ENCODE assay signal across 23 mouse cellular contexts in genomic region chr10:53165036-53165435, GRCm38 (mm10).
"Had no signal": no experiment of that assay in that cellular context is flagged by ENCODE, and none has a peak within 500 bp of the region (broad histone marks: within the 10 kb centered on the region; RNA-seq: fewer than 3 reads in every experiment).

No protein-coding gene starts in this region.

- H3K4me2 ChIP-seq: limb, embryonic 12.5 days; limb, embryonic 13.5 days; limb, embryonic 15.5 days; liver, embryonic 11.5 days; liver, embryonic 12.5 days; liver, embryonic 13.5 days; liver, embryonic 15.5 days; lung, embryonic 14.5 days; lung, embryonic 15.5 days; midbrain, embryonic 11.5 days; midbrain, embryonic 12.5 days; midbrain, embryonic 13.5 days; midbrain, embryonic 15.5 days; neural tube, embryonic 12.5 days had no signal

- H3K27ac ChIP-seq: limb, embryonic 10.5 days; limb, embryonic 12.5 days; limb, embryonic 13.5 days; limb, embryonic 15.5 days; liver, embryonic 12.5 days; liver, embryonic 13.5 days; liver, embryonic 14.5 days; liver, embryonic 15.5 days; lung, embryonic 15.5 days; macrophage; midbrain, embryonic 10.5 days; midbrain, embryonic 12.5 days; midbrain, embryonic 13.5 days; midbrain, embryonic 15.5 days; neural tube, embryonic 12.5 days had no signal

- H3K27me3 ChIP-seq: limb, embryonic 12.5 days; limb, embryonic 13.5 days; limb, embryonic 15.5 days; liver, embryonic 12.5 days; liver, embryonic 13.5 days; liver, embryonic 15.5 days; lung, embryonic 15.5 days; megakaryocyte, embryonic 14.5 days; midbrain, embryonic 12.5 days; midbrain, embryonic 13.5 days; midbrain, embryonic 15.5 days; neural tube, embryonic 12.5 days had no signal

- H3K4me1 ChIP-seq: limb, embryonic 10.5 days; limb, embryonic 12.5 days; limb, embryonic 15.5 days; liver, embryonic 12.5 days; liver, embryonic 13.5 days; liver, embryonic 15.5 days; lung, embryonic 15.5 days; megakaryocyte, embryonic 14.5 days; midbrain, embryonic 10.5 days; midbrain, embryonic 12.5 days; midbrain, embryonic 13.5 days; midbrain, embryonic 15.5 days; neural tube, embryonic 12.5 days had no signal

- H3K9me3 ChIP-seq: limb, embryonic 10.5 days; limb, embryonic 12.5 days; limb, embryonic 13.5 days; limb, embryonic 15.5 days; liver, embryonic 12.5 days; liver, embryonic 13.5 days; liver, embryonic 15.5 days; lung, embryonic 15.5 days; megakaryocyte, embryonic 14.5 days; midbrain, embryonic 10.5 days; midbrain, embryonic 12.5 days; midbrain, embryonic 13.5 days; midbrain, embryonic 15.5 days; neural tube, embryonic 12.5 days had no signal

- H3K36me3 ChIP-seq: limb, embryonic 10.5 days; limb, embryonic 12.5 days; limb, embryonic 13.5 days; limb, embryonic 15.5 days; liver, embryonic 12.5 days; liver, embryonic 13.5 days; liver, embryonic 15.5 days; lung, embryonic 15.5 days; midbrain, embryonic 10.5 days; midbrain, embryonic 12.5 days; midbrain, embryonic 13.5 days; midbrain, embryonic 15.5 days; neural tube, embryonic 12.5 days had no signal

- H3K4me3 ChIP-seq: limb, embryonic 10.5 days; limb, embryonic 12.5 days; limb, embryonic 13.5 days; limb, embryonic 15.5 days; liver, embryonic 12.5 days; liver, embryonic 13.5 days; liver, embryonic 15.5 days; lung, embryonic 15.5 days; megakaryocyte, embryonic 14.5 days; midbrain, embryonic 10.5 days; midbrain, embryonic 12.5 days; midbrain, embryonic 13.5 days; midbrain, embryonic 15.5 days; myocyte; neural tube, embryonic 12.5 days had no signal

- H3K9ac ChIP-seq: limb, embryonic 12.5 days; limb, embryonic 13.5 days; limb, embryonic 15.5 days; liver, embryonic 12.5 days; liver, embryonic 13.5 days; liver, embryonic 14.5 days; liver, embryonic 15.5 days; liver, postnatal 0 days; lung, embryonic 14.5 days; lung, embryonic 15.5 days; midbrain, embryonic 12.5 days; midbrain, embryonic 13.5 days; midbrain, embryonic 15.5 days; neural tube, embryonic 12.5 days had no signal

- ATAC-seq: liver, embryonic 12.5 days; liver, postnatal 0 days; lung, postnatal 0 days; midbrain, embryonic 13.5 days; midbrain, embryonic 15.5 days; midbrain, embryonic 16.5 days had no signal
